Mouse (Mus musculus) layer of hippocampus, adult 8-10 months (tissue): ENCODE measurements around the gene Trove2. TPM values are rescaled to one million over a fixed set of nuclear protein-coding genes. Genes with fewer than 3 reads are reported as not detected.

Experiments used
- DNase-seq, 2 experiments: peaks; one replicate each; pipeline ENCODE4 v3.0.0; 2022; ENCODE audit warnings: low spot score in 2 of 2
- total RNA-seq, 4 experiments: library from RNA; stranded (reverse); gene quantifications; 2 replicates each; pipeline ENCODE4 v1.2.4; 2022

Trove2 gene
- total RNA-seq, result 10 to 100 TPM; 24.7 to 34.4 (median 29.5) TPM

GRCm38 (mm10) chr1:143776446-143777411 is at the start of gene Trove2, which contains the start of gene Uchl5:
Gene Trove2, minus strand, starts transcription at chr1:143777068.
Gene Uchl5, plus strand, starts transcription at chr1:143777272.
- DNase-seq, result peak; percentile 95 to 97

- no peak for DNase-seq
Measured at GRCm38 (mm10) chr1:143822677-143823076, 45.8 kb upstream of the Trove2 start.

- DNase-seq, result no peak
Measured at GRCm38 (mm10) chr1:143820096-143820877, 43.4 kb upstream of the Trove2 start.

- DNase-seq, result peak; percentile 30 to 75
Measured at GRCm38 (mm10) chr1:143813676-143814360, 37.0 kb upstream of the Trove2 start.

- DNase-seq, result no peak
Measured at GRCm38 (mm10) chr1:143809062-143809461, 32.2 kb upstream of the Trove2 start.

- DNase-seq, result no peak
Measured at GRCm38 (mm10) chr1:143803537-143803936, 26.7 kb upstream of the Trove2 start.

GRCm38 (mm10) chr1:143788584-143789227 is 11.8 kb upstream of the Trove2 start:
- no peak for DNase-seq

GRCm38 (mm10) chr1:143777558-143778218 is 820 bp upstream of the Trove2 start:
- DNase-seq, result peak in 1 of 2 experiments; percentile 24

GRCm38 (mm10) chr1:143773909-143774308 is 3.0 kb downstream of the Trove2 start:
- DNase-seq, result no peak

GRCm38 (mm10) chr1:143773082-143773481 is 3.8 kb downstream of the Trove2 start:
- DNase-seq, result no peak

- DNase-seq, result no peak
Measured at GRCm38 (mm10) chr1:143770444-143771109, 6.3 kb downstream of the Trove2 start.

- no peak for DNase-seq
Measured at GRCm38 (mm10) chr1:143766238-143766637, 10.6 kb downstream of the Trove2 start.

GRCm38 (mm10) chr1:143765801-143766200 is 11.1 kb downstream of the Trove2 start:
- DNase-seq, result no peak

- DNase-seq, result no peak
Measured at GRCm38 (mm10) chr1:143764443-143764842, 12.4 kb downstream of the Trove2 start.

- no peak for DNase-seq
Measured at GRCm38 (mm10) chr1:143762159-143762558, 14.7 kb downstream of the Trove2 start.

GRCm38 (mm10) chr1:143745871-143746270 is 31.0 kb downstream of the Trove2 start:
- no peak for DNase-seq

- DNase-seq, result no peak
Measured at GRCm38 (mm10) chr1:143742186-143742585, 34.7 kb downstream of the Trove2 start.

GRCm38 (mm10) chr1:143741331-143741730 is 35.5 kb downstream of the Trove2 start:
- DNase-seq, result no peak

GRCm38 (mm10) chr1:143740581-143740980 is 36.3 kb downstream of the Trove2 start:
- DNase-seq, result peak in 1 of 2 experiments; percentile 18
